Mouse (Mus musculus) erythroid progenitor cell, adult 5-6 weeks (primary cell): ENCODE data around the gene Mylk4. TPM values are rescaled to one million over a fixed set of nuclear protein-coding genes. Genes with fewer than 3 reads are reported as not detected.

Experiments used
- ATAC-seq: replicated peaks from 2 replicates; pipeline ENCODE4 v1.8.0; 2016; ENCODE audit warnings: moderate number of reproducible peaks, mild to moderate bottlenecking, moderate TSS enrichment, inconsistent platforms; ENCODE audit not compliant: poor library complexity, low FRiP score, severe bottlenecking
- total RNA-seq, 2 experiments: library from RNA; stranded (forward) in 1 of 2; stranded (reverse) in 1 of 2; fragments of 150-400 nt in 1 of 2; fragments of 186-747, 209-891 nt in 1 of 2; gene quantifications; 2 replicates each; pipeline versions ENCODE4 v1.2.3 to v1.2.4; 2015 to 2017; ENCODE audit warnings: low replicate concordance in 2 of 2

Mylk4 gene
- total RNA-seq, 2 experiments from 2014 or later, result not detected

DNA sequence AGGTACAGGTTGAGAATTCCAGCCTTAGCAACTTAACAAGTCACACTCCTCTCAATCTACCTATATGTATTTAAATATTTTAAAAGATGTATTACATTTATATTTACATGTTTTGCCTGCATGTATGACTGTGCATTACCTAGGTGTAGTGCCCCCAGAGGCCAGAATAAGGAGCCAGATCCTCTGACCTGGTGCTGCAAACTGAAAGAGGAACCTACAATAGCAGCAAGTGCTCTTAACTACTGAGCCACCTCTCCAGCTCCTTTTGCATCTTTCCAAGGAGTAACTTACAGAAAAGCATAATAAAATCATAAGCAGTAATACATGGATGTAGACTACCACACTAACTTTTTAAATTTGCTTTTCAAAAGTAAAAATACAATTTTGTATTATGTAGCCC is 17.1 kb upstream of the Mylk4 start:
- ATAC-seq, result no peak; the same call in 1 of the 2 replicates

DNA sequence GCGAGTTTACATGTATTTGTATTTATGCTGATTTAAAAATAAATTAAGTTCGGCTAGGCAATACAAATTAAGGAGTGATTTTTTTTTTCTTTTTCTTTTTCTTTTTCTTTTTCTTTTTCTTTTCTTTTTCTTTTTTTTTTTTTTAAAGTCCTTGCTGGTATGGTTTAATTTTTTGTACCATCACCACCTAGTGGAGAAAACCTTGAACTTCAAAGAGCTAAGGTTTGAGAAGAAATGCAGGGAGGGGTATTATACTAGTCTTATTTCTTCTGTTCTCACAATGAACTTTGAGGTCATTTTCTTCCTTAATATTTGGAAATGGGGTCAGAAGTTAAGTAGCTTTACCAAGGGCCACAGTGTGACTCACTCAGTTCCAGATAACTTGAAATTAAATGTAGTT is 15.4 kb upstream of the Mylk4 start:
- no peak for ATAC-seq

DNA sequence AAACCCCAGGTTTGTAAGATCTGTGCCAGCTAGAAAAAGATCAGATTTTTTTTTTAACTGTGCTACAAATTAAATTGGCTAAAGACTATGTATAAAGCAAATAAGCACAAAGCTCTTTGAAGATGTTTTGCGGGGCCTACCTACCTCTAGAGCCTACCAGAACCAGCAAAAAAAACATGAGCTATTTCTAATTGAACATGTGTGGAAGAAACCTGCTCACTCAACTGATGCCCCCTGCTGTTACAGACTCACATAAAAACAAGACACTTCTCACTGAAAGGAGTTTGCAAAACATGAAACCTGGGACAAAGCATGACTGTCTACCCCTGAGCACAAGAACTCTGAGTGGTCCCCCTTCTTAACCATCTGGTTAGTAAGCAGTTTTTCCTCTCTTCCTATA is 13.3 kb upstream of the Mylk4 start:
- no peak for ATAC-seq

DNA sequence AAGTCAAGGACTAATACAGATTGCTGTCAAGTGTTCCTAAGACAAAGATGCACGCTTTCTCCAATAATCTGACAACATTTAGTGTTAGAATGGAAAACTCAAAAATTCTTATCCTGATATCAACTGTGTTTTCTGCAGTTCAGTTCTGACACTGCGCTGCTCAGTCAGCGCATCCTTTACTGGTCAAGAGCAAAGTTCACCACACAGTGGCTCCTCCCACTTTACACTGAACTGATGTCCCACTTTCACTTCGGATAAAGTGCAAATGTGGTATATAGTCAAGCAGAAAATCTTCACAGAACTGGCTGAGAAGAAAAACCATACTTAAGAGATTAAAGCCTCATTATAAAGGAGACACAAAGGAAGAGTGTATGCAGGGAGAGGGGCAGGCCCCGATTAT is 11.4 kb upstream of the Mylk4 start:
- no peak for ATAC-seq

DNA sequence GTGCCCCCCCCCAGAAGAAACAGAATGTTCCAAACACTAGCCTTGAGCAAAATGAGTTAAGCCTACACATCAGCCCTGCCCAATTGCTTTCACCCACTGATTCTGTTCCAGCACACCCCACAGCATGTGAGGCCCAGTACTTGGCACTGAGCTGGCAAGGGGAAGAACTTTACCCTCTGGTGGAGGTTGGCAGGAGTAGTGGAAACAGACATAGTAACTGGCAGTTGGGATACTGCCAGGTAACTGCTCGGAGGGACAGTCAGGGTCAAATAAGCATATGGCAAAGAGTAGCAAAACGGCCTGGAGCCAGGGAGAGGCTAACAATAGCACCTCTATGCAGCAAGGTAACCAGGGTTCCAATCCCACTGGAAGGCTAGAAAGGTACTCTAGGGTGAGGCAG is 10.9 kb upstream of the Mylk4 start:
- no peak for ATAC-seq

DNA sequence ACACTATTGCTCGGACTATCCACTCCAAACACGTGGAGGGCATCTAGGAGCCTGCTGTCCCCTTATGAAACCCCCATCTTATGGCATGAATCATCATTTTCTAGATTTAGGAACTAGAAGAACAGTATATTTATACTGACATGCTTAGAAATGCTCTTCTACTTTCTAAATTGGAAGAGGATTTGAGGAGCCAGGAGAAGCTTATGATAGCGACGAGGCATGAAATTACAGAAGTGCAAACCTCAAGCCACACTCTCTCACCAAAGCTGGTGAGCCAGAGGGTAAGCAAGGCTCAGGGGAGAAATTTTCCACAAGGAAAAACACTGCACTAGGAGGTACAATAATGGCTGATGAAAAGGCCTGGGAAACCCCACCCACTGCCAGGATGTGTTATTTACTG is 6.0 kb upstream of the Mylk4 start:
- no peak for ATAC-seq

DNA sequence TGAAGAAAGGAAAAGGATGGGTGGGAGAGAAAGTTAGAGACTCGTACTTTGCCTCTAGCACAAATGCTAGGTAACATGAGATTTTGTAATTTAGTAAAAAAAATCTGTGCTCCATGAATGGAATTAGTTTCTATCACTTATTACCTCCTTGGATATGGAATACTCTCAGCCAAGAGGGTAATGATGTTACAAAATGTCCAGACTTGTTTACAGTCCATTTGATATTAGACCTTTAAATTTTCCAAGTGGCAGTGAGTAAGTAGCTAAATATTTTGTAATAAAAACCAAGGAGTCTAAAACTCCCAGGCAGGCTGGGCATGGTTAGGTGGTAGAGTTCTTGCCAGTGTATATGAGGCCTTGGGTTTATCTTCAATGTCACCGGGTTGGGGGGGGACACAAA is 3.8 kb upstream of the Mylk4 start:
- ATAC-seq, result no peak

DNA sequence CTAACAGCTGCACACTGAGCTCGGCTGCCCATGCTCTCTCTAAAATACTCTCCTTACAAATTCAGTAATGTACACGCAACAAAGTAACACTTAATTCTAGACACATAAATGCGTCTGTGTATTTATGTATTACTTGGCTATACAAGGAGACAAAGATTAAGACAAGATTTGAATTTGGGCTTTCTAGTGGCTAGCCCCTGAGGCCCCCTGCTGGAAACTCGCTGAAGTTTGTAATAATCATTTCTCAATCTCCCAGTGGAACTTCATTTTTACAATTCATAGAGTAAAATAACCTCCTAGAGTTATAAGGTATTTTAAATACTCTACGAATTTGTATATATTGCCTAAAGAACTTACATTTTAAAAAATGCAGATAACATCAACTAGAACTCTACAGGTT is 699 bp downstream of the Mylk4 start:
- ATAC-seq, result no peak

DNA sequence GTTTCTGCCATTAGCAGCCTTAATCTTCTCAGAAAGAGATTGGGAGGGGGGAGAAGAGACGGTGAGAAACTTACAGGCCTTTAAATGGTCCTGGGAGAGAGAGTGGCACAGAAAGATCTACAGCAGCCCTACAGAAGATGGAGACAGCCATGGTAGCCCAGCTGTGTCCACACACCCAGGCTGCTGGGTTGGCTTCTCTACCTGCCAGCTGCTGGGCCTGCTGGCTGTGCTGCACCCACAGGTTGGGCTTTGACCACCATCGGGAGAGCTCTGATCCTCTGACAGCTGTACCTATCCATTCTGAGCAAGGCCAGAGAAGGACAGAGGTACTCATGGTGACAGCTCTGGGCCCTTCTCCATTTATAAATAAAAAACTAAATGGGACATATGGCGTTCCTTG is 4.9 kb downstream of the Mylk4 start:
- no peak for ATAC-seq

DNA sequence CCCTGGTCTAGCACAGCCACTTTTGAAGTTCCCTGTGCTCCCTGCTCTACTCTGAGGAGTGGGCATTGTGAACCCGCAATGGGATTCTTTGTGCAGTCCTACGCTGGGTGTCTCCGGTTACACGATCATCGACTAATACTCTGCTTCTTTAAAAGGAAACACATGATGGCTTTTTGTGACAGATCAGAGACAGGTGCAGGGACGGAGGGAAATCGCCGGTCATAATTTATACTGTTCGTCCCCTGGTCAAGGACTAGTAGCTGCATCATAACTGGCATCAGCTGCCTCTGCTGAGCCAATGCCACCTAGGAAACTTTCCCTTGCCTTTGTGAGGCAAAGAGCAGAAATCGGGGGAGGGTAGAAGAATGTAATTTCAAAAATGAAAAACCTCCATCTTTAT is 7.4 kb downstream of the Mylk4 start:
- no peak for ATAC-seq

DNA sequence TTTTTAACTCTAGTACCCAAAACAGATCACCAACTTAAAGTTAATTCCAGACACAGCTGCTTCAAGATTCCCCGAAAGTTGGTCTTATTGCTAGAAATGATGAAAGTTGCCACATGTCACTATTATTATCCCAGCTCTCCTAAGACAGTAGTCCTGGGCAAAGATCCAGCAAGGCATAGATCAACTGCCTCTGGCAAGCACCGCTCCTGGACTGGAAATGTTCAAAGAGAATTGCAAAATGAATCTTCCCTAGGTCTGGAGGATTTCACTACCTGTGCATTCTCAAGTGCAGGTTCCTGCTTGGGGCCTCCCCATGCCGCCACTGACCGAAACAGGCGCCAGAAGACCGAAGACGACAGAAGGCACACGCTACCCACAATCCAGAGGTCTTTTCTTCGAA is 7.9 kb downstream of the Mylk4 start:
- no peak for ATAC-seq

DNA sequence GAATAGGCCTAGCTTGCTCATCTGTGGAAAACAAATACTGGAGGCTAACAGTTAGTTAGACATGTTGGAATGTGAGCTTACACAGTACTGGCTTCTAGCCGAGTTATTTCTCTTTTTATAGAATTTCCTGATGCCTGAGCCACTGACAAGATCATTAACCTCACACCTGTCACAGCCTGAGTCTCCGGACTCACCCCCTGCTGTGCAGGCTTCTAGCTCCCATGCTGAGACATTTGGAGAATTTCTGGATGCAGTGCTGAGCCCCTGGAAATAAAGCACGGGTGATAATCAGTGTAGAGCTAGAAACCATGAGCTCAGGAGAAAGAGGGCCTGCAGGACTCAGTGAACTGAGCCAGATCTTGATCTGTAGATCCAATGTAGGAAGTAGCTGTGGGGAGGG is 13.8 kb downstream of the Mylk4 start:
- no peak for ATAC-seq

DNA sequence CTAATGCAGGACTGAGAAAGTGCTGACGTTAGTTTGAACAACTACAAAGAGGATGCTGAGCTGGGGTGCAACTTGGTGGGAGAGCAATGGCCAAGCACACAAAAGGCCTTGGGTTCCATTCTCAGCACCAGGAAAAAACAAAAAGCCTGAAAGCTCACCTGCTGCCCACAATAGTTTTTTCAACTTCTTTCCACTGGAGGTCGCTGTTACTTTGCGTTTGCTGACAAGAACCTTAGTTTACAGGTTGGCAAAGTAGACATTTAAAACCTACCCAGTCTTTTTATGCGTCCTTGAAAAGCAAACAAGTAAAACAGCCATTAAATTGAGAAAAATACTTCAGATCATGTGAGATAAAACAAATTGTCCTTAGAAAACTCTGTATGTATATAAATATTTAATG is 15.7 kb downstream of the Mylk4 start:
- no peak for ATAC-seq

DNA sequence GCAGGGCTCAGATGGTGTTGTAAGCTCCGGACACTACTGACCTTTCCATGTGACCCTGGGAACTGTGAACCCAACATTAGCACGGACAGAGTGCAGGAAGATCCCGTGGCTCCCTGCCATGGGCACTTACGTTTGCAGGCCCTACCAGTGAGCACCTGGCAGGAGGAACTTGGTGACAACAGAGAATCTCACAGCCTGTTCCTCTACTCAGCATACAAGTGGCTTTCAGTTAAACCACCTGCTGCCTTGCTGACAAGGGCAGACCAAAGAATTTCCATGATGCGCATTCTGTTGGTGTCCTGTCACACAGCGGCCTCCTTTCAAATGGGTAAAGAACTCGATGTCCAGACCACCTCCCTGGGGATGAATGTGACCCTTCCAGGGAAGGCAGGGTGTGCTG is 19.3 kb downstream of the Mylk4 start:
- ATAC-seq, result no peak

DNA sequence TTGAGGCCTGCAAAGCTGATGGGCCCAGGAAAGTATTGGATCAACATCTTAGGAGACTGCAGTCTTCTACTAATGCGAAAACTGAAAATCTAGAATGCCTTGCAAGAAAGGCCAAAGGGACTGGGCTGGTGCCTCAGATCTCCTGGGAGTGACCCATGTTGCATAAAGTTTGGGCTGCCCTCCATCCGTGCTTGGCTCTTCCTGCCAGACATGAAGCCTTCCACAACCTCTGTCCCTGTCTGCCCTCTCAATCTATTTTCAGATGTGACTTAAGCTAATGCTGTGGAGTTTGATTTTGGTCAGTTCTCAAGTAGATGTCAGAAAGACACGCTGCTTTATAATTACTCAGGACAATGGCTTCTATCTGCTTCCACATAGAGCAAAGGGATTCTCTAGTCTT is 20.6 kb downstream of the Mylk4 start:
- no peak for ATAC-seq

DNA sequence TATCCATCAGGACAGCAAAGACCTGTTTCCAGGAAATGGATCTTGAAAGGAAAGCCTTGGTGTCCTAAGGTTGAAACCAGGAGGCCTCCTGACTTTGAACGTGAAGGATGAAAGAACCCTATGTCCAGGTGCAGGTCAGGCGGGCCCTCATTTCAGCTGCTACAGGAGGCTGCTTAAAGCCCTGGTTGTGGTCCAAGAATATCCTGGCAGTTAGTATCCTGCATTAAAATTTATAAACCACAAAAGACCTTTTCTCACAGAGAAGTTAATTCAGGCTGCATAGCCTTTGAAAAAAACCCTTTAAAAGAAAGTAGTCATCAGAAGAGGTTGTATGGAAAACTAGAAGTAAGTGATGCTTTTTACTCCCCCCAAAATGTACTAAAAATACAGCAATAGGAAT is 23.0 kb downstream of the Mylk4 start:
- ATAC-seq, result no peak

DNA sequence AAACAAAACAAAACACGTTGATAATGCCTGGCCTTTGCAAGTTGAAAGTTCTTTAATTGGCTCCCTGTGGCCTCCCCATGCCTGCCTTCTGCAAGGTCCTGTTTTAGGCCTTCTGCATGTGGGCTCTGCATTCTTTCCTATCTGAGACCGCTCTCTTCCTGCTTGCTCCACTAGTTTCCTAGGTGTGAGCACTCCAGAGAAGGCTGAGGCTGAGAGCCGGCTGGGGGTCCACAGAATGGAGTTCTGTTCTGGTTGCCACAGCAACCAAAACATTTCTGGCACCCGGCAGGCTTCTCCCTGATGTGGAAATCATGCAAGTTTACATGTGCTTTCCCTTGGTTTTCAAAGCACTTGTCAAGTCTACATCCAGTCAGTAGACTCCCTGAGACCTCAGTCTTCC is 24.7 kb downstream of the Mylk4 start:
- no peak for ATAC-seq

DNA sequence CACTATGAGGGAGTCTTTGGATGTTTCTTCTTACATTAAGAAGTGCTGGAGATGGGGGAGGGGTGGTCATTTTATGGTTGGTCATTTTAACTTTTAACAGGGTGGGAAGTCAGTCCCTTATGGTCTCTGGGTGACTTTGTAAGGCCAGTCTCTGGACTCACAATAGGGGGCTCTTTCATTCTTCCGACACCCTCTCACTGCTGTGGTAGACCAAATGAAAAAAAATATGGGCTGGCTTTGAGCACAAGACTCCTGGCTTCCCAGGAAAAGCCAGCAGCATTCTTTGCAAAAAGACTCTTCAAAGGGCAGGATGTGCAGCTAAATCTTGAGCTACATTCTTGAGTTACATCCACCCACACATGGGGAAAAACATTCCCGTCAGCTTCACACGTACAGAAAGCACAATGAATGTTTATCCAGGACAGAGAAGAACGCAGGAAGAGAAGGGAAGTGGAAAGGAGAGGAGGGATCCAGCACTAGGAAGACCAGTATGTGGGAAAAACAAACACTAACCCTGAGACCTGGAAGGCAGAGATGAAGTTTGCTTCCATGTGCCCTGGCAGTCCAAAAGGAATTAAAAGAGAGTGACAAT is 31.6 kb downstream of the Mylk4 start:
- ATAC-seq, result no peak

DNA sequence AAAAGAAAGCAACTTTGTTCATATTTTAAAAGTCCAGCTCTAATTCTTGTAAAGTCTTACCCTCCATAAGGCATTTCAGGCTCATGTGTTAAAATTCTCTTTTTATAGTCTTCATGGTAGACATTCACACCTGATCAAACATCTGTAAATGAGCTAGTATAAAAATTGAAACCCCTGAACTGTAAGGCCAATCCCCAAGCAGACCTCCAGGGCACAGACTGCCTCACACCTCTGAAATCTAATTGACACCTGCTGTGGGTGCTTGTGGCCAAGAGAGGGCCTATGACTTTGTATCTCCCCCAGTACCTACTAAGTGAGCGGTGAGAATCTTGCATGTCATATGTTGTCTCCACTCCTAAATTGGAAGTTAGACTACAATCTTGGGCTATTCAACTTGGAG is 33.2 kb downstream of the Mylk4 start:
- ATAC-seq, result no peak

DNA sequence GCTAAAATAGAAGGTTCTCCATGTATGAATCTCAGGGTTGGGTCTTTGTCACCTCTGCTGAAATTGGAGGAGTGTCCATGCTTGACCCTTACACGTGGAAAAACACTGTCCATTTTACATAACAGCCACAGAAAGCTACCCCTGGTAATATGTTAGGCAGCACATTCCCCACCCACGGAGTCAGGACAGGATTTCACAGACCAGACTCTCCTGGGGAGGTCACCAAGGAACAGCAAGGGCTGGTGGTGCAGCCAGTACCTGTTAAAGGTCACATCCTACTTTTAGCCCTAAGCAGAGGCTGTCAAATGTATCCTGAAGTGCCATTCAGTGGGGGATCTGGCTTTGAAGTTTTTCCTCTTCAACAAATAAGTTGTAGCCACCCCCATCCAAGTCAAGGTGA is 35.3 kb downstream of the Mylk4 start:
- ATAC-seq, result no peak

DNA sequence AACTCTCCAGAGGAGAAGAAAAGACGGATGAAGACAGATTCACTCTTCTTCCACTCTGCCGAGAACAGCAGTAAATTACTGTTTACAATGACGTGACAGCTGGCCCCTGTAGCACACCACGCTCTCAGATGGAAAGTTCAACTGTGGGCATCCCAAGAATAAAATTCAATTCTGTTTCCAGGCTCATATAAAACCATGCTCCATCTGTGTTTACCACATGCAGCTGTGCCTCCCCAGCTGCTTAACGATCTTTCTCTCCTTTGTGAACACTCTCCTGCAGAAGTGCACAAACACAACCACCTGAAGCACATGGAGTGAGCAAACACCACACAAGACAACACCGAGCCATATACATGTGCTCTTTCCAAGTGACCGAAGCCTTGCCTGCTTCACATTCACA is 42.6 kb downstream of the Mylk4 start:
- no peak for ATAC-seq

DNA sequence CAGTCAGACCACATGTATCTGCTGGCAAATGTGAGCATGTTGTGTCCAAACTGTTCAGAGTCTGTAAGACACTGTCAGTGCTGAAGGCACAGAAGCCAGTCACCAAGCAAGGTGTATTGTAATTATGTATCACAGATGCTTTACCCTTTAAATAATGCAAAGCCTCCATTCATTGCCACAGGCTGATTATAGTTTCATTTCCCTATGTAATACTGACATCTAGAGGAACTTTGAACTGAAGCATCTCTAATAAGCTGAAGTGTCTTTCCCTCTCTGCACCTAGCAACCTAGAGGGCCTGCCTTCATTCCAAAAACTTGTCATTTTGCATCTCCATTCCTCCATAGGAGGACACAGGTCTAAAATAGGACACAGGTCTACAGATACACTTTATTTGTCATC is 52.5 kb downstream of the Mylk4 start:
- ATAC-seq, result no peak

DNA sequence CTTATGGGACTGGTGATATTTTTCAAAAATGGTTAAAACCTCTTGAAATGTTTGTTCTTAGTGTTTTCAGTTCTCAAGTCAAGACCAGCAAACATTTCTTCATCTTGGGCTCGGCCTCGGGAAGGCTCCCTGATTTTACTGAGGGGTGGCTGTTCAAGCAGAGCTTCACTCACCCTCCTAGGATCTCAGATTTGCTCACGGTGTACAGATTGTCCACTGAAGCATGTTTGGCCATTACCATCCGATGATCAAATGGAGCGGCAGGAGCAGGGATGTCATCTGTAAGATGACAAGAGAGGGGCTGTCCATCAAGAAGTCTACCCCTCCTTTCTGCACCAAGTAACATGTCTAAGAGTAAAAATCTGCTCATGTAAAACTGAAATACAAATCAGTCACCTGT is 59.1 kb downstream of the Mylk4 start:
- ATAC-seq, result no peak
